Mouse (Mus musculus) left cerebral cortex, postnatal 4 days (tissue): ENCODE data around the gene Crebrf. TPM values are rescaled to one million over a fixed set of nuclear protein-coding genes. Genes with fewer than 3 reads are reported as not detected.

Experiments
- DNase-seq: peaks from one replicate; pipeline ENCODE4 v3.0.0-alpha.2; 2022
- intact Hi-C: fragments of 180-260 bp; cut with DNase I; formaldehyde crosslinking; loops from one replicate; pipeline ENCODE4 v1.15.1; 2025
- total RNA-seq, 2 experiments: library from RNA; stranded (reverse); gene quantifications; 2 replicates each; pipeline ENCODE4 v1.2.3; 2021

Gene Crebrf
- total RNA-seq, 2 experiments from 2014 or later: 25.8 to 26.5 TPM

- DNase-seq: no peak
- intact Hi-C loops: no loop called here
Measured at GRCm38 (mm10) chr17:26812607-26813006, 97.2 kb downstream of the Crebrf start.

DNA sequence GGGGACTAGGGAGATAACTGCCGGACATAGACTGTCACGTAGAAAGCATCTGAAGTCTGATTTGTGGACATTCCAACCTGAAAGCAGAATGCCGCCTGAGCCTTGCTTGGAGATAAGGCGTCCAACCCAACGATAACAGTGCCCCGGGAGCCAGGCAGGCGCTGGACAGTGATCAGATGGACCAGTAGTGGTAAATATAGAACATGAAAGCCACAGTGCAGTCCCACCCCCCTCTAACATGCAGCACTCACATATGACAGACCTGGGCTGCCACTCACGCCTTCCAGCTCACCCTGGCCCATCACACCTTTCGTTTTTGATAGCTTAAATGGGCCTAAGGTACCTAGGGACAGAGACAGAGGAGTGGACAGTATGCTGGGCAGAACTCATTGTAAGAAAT is 98.0 kb downstream of the Crebrf start:
- DNase-seq: no peak
- intact Hi-C loops: no loop called here

GRCm38 (mm10) chr17:26816810-26817209 is 101.4 kb downstream of the Crebrf start:
- DNase-seq: no peak
- intact Hi-C loops: no loop called here

DNA sequence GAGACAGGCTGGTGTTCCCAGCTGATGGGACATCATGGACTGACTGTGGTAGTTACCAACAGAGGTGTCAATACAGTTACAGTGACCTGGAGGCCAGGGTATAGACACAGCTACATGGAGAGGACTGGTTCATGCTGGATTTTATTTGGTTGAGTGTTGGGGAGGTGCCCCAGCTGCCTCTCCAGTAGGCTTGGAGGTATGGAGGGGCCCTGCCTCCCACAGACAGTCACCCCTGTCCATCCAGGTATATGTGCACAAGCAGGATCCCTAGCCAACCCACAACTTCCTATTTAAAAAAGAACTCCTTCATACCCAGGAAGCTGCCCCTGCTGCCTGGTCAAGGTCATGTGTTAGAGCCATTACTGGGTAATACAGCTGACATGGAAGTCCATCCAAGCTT is 102.3 kb downstream of the Crebrf start:
- intact Hi-C loops: no loop called here
- no peak for DNase-seq

DNA sequence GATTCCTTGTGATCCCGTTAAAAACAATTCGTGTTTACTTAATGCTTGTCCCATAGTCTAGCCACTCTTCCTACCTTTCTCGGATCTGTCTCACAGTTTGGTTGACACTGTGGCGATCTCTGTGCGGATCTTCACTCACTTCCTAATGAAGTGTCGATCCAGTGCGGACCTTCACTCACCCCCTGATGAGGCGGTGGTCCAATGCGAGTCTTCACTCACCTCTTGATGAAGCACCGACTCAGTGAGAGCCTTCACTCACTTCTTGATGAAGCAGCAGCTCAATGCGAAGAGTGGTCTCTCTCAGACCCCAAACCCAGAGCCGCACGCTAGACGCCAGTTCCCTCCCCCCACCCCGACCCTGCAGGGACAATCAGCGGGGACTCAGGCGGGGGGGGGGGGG is 110.7 kb downstream of the Crebrf start:
- no peak for DNase-seq
- intact Hi-C loops: no loop called here

Other genes starting within 250 kb of the Crebrf start
- gene Ergic1, start 154.2 kb upstream of the Crebrf start, total RNA-seq: 100 to 1,000 TPM; 180 to 193 TPM
- gene Dusp1, start 153.5 kb upstream of the Crebrf start, total RNA-seq: 10 to 100 TPM; 17.2 to 18.9 TPM
- 10 to 100 TPM; 29.4 to 31.3 TPM for gene Atp6v0e, start 52.4 kb upstream of the Crebrf start, total RNA-seq
- gene Bnip1, start 65.4 kb downstream of the Crebrf start, total RNA-seq: 10 to 100 TPM; 39.1 to 42.9 TPM
- not detected for gene Nkx2-5, start 129.4 kb downstream of the Crebrf start, total RNA-seq
- 1 to 10 TPM; 4.8 to 6.0 TPM for gene Kifc5b, start 201.4 kb downstream of the Crebrf start, total RNA-seq
- 10 to 100 TPM; 30.5 to 33.6 TPM for gene Phf1, start 217.4 kb downstream of the Crebrf start, total RNA-seq
- 10 to 100 TPM; 78.8 TPM for gene Cuta, start 223.9 kb downstream of the Crebrf start, total RNA-seq
- gene Syngap1, start 225.6 kb downstream of the Crebrf start, total RNA-seq: 100 to 1,000 TPM; 350 to 366 TPM